Mouse (Mus musculus): ENCODE results near the gene Aph1a.
"Not testable (repeated sequence)": the region's sequence is repeated elsewhere in the genome, so short reads cannot be mapped to it uniquely, and the experiment has no call there.

Gene Aph1a

DNA sequence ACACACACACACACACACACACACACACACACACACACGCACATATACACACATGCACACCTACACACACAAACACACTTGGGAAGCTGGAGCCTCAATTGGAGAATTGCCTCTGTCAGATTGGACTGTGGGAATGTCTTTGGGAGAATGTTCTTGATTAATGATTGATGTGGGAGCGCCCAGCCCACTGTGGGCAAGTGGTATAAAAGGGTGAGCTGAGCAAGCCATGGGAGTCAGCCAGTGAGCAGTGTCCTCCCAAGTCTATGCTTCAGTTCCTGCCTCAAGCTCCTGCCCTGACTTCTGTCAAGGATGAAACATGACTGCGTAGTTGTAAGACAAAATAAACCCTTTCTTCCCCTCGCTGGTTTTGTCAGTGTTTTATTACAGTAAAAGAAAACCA is 6.2 kb upstream of the Aph1a start:
- DNase-seq (ENCODE audit: low spot score in 2 of 2) = no peak

DNA sequence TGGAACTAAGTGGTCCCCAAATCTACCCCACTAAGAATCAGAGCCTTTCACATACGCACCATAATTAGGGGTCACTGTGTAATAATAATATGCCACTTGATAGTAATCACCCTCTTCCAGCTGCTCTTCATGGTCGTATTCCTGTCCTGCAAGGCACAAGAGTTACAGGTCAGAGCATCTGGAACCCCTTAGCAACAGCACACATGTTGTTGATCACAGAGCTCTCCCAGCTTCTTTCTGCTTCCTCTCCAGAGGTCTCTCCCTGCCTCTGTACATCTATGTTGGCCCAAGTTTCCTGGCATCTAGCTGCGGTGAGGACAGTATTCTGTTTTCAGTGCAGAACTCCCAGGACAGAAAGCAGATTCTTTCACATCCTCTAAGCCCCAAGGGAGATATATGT is 4.1 kb upstream of the Aph1a start:
- DNase-seq (ENCODE audit: low spot score in 2 of 2) = no peak

DNA sequence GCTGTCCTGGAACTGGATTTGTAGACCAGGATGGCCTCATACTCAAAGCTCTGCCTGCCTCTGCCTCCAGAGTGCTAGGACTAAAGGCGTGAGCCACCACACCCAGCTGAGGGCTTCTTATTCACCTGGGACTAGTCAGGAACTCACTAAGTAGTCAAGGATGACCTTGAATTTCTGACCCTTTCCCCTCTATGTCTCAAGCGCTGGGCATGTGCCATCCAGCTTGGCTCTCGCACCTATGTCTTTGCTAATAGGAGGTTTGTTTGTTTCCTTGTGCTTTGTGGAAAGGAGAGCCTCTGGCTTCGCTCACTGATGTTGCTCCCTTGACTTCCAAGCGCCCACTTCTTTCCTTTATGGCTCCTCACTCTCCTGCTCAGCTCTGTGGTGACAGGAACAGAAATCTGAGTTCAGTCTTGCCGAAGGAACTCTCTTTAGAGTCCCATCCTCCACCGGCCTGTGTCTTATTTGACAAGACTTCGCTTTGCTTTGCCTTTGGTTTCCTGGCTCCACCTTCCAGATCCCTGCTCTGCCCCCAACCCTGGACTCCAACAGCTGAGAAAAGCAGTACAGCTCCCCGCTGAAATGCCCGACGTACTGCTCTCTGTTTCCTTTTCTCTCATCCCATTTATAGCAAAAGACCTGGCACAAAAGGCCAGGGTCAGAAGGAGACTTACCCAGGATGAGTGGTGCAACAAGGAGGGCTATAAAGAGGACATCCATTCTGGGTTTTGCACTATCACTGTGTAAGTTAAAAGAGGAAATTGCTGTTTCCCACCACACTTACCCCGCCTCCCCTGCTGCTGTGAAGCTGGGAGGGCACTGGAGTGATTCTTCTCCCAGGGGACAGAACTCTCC is 2.3 kb upstream of the Aph1a start, which contains the start of gene BC028528:
BC028528 (minus strand) TSS at position 795 of the 855 bp plus-strand sequence.
- peak; percentile 26 to 39 for DNase-seq (ENCODE audit: low spot score in 2 of 2)

DNA sequence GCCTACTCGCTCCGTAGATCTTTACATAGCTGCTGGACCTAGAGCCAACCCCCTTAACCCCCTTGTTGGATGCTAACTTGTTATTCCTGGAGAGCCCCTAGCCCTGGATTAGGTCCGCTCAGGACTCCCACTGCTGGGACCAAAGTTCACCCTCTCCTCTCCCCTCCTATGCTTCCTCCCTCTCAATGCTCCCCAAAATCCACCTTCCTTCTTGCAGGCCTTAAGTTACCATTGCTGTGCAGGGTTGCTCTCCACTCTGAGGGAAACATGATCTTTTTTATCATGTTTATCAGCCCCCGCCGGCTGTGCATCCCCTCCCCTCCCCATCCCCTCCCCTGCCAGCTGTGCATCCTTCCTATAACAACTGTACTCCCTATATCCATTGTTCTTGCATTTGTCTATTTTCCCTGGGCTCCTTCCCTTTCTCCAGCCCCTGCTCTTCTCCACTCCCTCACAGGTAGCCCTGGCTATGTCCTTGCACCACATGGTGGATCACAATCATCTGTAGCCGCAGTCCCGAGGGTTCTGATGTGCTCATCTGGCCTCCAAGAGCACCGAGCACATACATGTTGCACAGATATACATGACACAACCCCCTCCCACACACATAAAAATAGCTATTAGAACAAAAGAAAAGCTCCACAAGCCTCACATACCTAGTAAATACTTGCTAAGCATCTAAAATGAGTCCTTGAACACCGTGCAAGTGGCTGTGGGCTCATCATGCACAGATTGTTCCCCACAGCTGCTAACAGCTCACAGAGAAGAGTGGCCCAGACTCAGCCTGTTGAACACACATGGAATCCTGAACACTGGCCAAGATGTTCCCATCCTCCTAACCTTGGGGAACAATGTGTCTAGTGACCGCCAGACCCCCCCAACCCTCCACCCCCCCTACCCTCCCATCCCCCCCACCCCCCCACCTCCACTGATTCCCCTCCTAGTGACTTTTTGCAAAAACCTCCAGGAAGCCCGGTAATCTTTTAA is 1.4 kb upstream of the Aph1a start:
- DNase-seq (ENCODE audit: low spot score in 2 of 2) = no peak

DNA sequence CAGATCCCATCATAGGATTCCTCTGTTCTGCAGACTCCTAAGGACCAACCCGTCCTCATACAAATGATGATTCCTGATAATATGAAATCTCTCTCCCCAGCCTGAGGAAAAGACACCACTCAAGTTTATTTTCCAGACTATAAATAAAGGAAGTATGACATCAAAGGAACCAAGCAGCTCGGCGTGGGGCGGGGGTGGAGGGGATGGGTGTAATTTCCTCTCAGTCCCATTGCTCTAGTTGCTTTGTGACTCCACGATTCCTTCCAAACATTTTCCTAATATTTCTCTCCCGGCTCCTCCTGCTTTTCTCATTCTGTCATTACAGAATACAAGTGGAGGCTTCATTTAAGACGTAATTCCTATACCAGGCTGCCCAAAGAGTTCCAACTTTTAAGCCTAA is 643 bp upstream of the Aph1a start:
- DNase-seq (ENCODE audit: low spot score in 2 of 2) = no peak

- no peak for DNase-seq (ENCODE audit: low spot score in 2 of 2)
Measured at GRCm38 (mm10) chr3:95894317-95895160, 770 bp downstream of the Aph1a start.

GRCm38 (mm10) chr3:95895501-95895900 is 1.7 kb downstream of the Aph1a start:
- not testable (repeated sequence) for DNase-seq (ENCODE audit: low spot score in 2 of 2)

DNA sequence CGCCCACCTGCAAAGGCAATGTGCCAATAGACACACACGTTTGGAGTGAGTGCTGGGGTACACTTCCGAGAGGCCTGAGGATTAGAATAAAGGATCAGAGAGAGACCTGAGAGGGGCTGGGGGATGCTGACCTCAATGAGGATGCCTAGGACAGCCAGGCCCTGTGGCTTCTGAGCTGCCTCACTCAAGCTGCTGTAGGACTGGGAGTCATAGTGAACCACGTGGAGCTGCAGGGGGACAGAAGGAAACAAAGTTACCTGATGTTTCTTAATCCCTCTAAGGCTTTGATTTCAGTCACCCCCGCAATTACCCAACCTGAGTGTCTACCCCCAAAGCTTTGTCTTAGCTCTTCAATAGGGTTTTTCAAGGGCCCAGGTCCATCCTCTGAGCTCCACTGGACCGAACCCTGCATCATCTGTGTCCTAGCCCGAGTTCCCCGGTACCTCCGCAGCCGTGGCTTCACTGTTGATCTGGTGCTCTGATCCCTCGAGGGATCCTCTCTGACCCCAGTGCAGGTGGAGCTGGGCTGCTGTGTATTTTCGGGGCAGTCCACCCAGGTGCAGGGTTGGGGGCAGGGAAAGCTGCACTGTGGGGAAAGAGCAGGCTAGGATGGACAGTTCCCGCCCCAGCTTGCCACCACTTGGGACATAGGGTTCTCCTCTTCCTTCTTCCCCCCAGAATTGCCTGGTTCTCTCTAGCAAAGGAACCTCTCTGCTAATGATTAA is 6.2 kb downstream of the Aph1a start:
- no peak for DNase-seq (ENCODE audit: low spot score in 2 of 2)

- DNase-seq (ENCODE audit: low spot score in 2 of 2) = no peak
Measured at GRCm38 (mm10) chr3:95901616-95902372, 8.0 kb downstream of the Aph1a start.

DNA sequence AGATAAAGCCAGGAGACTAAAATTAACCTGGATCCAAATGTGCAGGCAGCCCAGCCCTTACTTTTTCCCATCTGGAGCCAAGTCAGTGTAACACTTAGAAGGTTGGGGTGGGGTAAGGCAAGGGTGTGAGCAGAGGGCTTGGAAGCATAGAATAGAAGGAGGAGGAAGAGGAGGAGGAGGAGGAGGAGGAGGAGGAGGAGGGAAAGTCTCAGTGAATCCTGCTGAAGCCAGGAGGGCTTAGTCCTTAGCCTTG is 8.5 kb downstream of the Aph1a start:
- no peak for DNase-seq (ENCODE audit: low spot score in 2 of 2)

- no peak for DNase-seq (ENCODE audit: low spot score in 2 of 2)
Measured at GRCm38 (mm10) chr3:95902643-95903042, 8.9 kb downstream of the Aph1a start.

- DNase-seq (ENCODE audit: low spot score in 2 of 2) = no peak
Measured at GRCm38 (mm10) chr3:95903753-95904502, 10.2 kb downstream of the Aph1a start.

- no peak for DNase-seq (ENCODE audit: low spot score in 2 of 2)
Measured at GRCm38 (mm10) chr3:95904568-95904967, 10.8 kb downstream of the Aph1a start, which contains the start of gene Car14. TSS of gene Car14 (minus strand) at chr3:95904691.

DNA sequence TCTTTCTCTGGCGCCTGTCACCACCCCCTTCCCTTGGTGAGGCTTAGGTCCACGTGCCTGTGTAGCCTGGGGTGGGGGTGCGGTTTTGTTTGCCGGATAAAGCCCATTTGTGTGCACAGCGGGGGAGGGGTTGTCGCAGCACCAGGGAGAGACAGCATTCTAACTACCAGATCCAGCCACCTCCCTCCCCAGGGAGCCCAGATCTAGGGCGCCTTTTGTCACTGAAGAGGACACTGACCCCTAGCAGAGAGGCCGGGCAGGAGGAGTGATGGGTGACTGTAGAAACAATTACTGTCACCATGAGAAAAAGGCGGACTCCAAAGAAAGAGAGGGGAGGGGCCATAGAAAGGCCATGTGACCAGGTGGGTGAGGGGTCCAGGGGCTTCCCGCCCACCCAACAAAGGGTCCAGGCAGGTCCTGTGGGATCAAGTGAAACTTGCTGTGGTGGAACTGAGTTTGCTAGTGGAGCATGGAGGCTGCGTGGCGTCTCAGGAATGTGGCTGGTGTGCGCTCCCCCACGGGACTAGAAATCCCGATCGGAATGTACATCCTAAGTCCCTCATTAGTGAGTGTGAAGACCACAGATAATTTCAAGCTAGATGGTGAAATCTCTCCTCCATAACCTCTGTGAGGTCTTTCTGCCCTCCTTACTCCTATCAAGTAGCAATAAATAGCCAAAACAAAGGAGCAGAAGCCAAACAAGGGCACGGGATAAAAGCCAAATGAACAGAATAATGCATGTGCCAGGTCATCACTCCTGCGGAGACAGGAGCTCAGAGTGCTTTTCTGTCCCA is 11.6 kb downstream of the Aph1a start:
- DNase-seq (ENCODE audit: low spot score in 2 of 2) = no peak

DNA sequence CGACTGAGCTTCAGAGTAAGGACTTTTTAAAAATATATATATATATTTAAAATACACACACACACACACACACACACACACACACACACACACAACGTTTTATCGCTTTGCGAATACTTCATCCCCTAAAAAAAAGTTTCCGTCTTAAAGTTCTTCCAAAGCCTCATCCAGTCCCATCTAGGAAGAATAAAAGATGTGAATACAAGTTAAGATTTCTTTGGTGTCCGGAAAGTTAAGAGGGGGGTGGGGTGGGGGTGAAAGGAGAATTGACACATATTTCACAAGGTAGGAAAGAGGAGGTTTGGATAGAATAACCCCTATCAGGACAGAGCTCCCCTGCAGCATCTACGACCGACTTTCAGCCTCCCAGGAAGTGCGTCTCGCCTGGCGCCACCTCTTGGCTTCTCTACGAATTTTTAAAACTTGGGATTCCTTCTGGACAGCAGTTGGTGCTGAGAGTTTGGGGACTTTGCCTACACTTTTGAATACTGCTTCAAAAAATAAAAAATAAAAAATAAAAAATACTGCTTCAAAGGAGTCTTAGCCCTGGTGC is 12.2 kb downstream of the Aph1a start:
- DNase-seq (ENCODE audit: low spot score in 2 of 2) = no peak

- DNase-seq (ENCODE audit: low spot score in 2 of 2) = peak in 1 of 2 experiments; percentile 48
Measured at GRCm38 (mm10) chr3:95906860-95907259, 13.1 kb downstream of the Aph1a start.

DNA sequence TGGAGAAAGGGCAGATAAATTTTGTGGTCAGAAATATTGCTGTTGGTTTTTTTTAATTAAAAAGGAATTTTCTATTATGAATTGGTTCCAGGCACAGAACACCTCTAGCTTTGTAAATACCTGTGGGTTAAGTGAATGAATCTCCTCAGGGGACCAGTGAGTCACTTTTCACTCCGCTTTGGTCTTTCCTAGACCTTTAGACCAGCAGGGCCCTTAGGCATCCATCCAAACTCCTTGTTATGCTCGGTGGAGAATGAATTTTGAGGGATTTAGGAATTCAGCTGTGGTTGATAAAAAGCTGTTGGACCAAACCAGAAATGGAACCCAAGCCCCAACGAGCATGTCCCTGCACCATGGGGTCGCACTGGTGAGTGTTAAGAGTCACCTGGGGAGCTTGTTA is 13.8 kb downstream of the Aph1a start:
- no peak for DNase-seq (ENCODE audit: low spot score in 2 of 2)

- DNase-seq (ENCODE audit: low spot score in 2 of 2) = no peak
Measured at GRCm38 (mm10) chr3:95914706-95915105, 20.9 kb downstream of the Aph1a start.
